Mouse (Mus musculus): Measurements from ENCODE around the gene Il17rd. TPM values are rescaled to one million over a fixed set of nuclear protein-coding genes. Genes with fewer than 3 reads are reported as not detected.

Gene Il17rd
- total and polyA plus RNA-seq, 2 experiments from 2014 or later, result 2.8 to 10.6 TPM

DNA sequence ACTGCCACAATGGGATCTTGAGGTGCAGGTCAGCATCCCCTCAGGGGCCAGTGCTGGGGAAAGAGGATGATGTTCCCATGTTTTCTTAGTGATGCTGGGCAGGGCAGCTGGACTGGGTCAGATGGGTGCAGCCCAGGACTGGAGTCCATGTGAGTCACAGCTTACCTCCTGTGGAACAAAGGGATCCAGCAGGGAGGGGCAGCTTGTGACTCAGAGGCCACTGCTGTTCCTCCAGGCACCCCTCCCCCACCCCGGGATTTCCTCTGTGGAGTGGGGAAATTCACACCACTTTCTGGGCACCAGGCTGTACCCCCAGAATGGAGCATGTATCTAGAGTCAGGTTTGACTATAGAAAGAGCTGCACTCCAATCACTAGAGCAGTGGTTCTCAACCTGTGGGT is 92.8 kb downstream of the Il17rd start:
- 82% methylated on average over 1 of the region's 1 CpGs for whole genome bisulfite sequencing

DNA sequence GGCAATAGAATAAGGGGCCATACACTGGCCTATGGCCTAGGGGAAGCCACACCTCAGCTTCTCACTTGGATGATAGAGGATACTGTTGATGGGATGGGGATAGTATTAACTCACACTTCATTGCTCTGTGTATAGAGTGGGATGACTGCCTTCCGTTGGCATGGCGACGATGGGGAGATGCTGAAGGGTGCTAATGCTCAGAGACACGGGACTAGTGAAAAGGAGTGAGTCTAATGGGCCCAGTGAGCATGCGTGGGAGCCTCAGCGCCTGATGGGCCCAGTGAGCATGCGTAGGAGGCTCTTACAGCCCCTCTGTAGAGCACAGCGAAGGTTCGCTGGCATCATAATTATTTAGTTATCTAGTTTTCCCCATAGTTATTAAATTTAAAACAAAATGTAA is 100.2 kb downstream of the Il17rd start:
- Histone ChIP-seq H3K27ac (no peak overlapping the region), H3K4me3 (ENCODE audit: low read length) (no peak overlapping the region), H3K27me3 (ENCODE audit: insufficient read depth, low read length) (no peaks in the 10 kb centered on the region), H3K4me1 (ENCODE audit: insufficient read depth, low read length) (no peaks in the 10 kb centered on the region), H3K9me3 (ENCODE audit: low read length) (no peaks in the 10 kb centered on the region), H3K36me3 (ENCODE audit: insufficient read depth, low read length) (no peaks in the 10 kb centered on the region), H3K9ac (replicated peaks; ENCODE audit: low read length) (no peak overlapping the region), H3K4me2 (ENCODE audit: low read depth, low read length) (no peak overlapping the region)
- ATAC-seq (0 out of 2 replicates have a peak, but pooled peaks have one; percentile 38), DNase-seq (ENCODE audit: low spot score) (no peak)
- TF ChIP-seq CTCF (IDR thresholded peaks at IDR 0.05; ENCODE audit: low read depth), result no peak
- WGBS, result 76% methylated on average over 9 of the region's 9 CpGs

More for the DNA sequence above, 92.8 kb downstream of the Il17rd start:
- Histone ChIP-seq H3K36me3 (ENCODE audit: insufficient read depth, low read length) (no peaks in the 10 kb centered on the region), H3K9ac (replicated peaks; ENCODE audit: low read length) (no peak overlapping the region), H3K27ac (no peak overlapping the region), H3K4me1 (ENCODE audit: insufficient read depth, low read length) (no peaks in the 10 kb centered on the region), H3K4me3 (ENCODE audit: low read length) (no peak overlapping the region), H3K9me3 (ENCODE audit: low read length) (no peaks in the 10 kb centered on the region), H3K27me3 (ENCODE audit: insufficient read depth, low read length) (no peaks in the 10 kb centered on the region), H3K4me2 (ENCODE audit: low read depth, low read length) (no peak overlapping the region)
- DNase-seq (ENCODE audit: low spot score), result no peak
- no peak for TF ChIP-seq CTCF (IDR thresholded peaks at IDR 0.05; ENCODE audit: low read depth)
- no peak for ATAC-seq

DNA sequence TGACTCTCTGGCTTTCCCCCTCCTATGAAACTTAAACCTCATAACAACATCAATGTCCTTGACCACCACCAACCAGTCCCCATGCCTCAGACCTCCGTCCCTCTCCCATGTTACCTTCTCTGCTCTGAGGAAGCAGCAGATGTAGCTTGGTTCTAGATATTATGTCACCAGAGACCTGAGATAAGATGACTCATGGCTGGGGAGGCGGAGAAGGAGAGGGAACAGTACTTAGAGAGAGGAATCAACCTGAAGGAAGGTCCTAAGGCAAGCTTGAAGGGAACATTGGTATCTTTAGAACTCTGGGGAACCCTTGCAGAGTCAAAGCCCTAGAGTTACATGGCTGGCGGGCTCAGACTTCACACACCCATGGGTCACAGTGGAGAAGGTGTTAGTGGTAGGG is 101.2 kb downstream of the Il17rd start:
- WGBS, result 91% methylated on average over 3 of the region's 3 CpGs
- H3K4me2 ChIP-seq (ENCODE audit: low read depth, low read length), result no peak overlapping the region

DNA sequence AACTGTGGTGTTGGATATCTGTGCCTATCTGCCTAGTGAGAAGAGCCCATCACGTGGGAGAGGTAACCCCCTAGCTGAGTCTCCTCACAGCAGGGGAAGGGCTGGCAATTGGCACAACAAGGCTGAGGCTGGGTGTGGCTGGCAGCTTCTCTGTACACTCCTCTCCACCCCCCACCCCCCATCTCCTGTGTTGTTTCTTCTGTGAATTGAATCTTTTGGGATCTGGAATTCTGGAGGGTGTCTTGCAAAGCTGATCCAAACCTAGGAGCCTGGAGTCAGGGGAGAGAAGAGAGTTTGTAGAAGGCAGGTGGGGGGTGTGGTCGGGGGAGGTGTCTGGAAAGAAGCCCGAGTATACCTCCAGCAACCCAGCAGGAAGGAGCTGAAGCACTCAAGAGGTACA is 102.7 kb downstream of the Il17rd start:
- H3K4me1 ChIP-seq (ENCODE audit: insufficient read depth, low read length), result no peaks in the 10 kb centered on the region
- H3K27ac ChIP-seq, result no peak overlapping the region
- no peak overlapping the region for H3K4me2 ChIP-seq (ENCODE audit: low read depth, low read length)
- TF ChIP-seq CTCF (IDR thresholded peaks at IDR 0.05; ENCODE audit: low read depth), result no peak
- no peaks in the 10 kb centered on the region for H3K9me3 ChIP-seq (ENCODE audit: low read length)
- 29% methylated on average over 3 of the region's 3 CpGs for WGBS
- H3K9ac ChIP-seq (replicated peaks; ENCODE audit: low read length), result no peak overlapping the region
- H3K36me3 ChIP-seq (ENCODE audit: insufficient read depth, low read length), result no peaks in the 10 kb centered on the region
- H3K27me3 ChIP-seq (ENCODE audit: insufficient read depth, low read length), result no peaks in the 10 kb centered on the region
- ATAC-seq (no peak), DNase-seq (ENCODE audit: low spot score) (no peak)
- H3K4me3 ChIP-seq (ENCODE audit: low read length), result no peak overlapping the region

More for the DNA sequence above, 101.2 kb downstream of the Il17rd start:
- Histone ChIP-seq H3K4me3 (ENCODE audit: low read length) (no peak overlapping the region), H3K27ac (no peak overlapping the region), H3K9ac (replicated peaks; ENCODE audit: low read length) (no peak overlapping the region), H3K9me3 (ENCODE audit: low read length) (no peaks in the 10 kb centered on the region), H3K27me3 (ENCODE audit: insufficient read depth, low read length) (no peaks in the 10 kb centered on the region), H3K4me1 (ENCODE audit: insufficient read depth, low read length) (no peaks in the 10 kb centered on the region), H3K36me3 (ENCODE audit: insufficient read depth, low read length) (no peaks in the 10 kb centered on the region)
- DNase-seq (ENCODE audit: low spot score) (no peak), ATAC-seq (no peak)
- no peak for TF ChIP-seq CTCF (IDR thresholded peaks at IDR 0.05; ENCODE audit: low read depth)

DNA sequence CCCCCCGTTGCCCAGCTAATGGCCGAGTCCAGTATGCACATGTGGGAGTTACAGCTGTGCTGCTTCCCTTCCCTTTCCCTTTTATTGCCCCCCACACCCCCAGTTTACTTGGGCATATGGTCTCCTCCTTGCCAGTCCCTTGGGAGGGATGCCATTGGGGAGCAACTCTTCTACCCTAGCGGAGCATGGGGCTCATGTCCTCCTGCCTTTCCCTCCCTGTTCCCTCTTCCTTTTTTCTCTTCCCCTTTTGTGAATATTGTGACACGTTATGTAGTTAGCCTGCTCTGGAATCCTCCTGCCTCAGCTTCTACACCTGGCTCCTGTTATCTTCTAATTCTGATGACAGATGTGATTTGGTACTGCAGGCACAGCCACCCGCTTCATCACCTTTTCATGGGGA is 103.9 kb downstream of the Il17rd start:
- WGBS, result 88% methylated on average over 5 of the region's 5 CpGs
- Histone ChIP-seq H3K27ac (no peak overlapping the region), H3K27me3 (ENCODE audit: insufficient read depth, low read length) (no peaks in the 10 kb centered on the region), H3K9ac (replicated peaks; ENCODE audit: low read length) (no peak overlapping the region), H3K36me3 (ENCODE audit: insufficient read depth, low read length) (no peaks in the 10 kb centered on the region), H3K9me3 (ENCODE audit: low read length) (no peaks in the 10 kb centered on the region), H3K4me2 (ENCODE audit: low read depth, low read length) (no peak overlapping the region), H3K4me1 (ENCODE audit: insufficient read depth, low read length) (no peaks in the 10 kb centered on the region), H3K4me3 (ENCODE audit: low read length) (no peak overlapping the region)
- DNase-seq (ENCODE audit: low spot score) (no peak), ATAC-seq (no peak)
- no peak for TF ChIP-seq CTCF (IDR thresholded peaks at IDR 0.05; ENCODE audit: low read depth)

DNA sequence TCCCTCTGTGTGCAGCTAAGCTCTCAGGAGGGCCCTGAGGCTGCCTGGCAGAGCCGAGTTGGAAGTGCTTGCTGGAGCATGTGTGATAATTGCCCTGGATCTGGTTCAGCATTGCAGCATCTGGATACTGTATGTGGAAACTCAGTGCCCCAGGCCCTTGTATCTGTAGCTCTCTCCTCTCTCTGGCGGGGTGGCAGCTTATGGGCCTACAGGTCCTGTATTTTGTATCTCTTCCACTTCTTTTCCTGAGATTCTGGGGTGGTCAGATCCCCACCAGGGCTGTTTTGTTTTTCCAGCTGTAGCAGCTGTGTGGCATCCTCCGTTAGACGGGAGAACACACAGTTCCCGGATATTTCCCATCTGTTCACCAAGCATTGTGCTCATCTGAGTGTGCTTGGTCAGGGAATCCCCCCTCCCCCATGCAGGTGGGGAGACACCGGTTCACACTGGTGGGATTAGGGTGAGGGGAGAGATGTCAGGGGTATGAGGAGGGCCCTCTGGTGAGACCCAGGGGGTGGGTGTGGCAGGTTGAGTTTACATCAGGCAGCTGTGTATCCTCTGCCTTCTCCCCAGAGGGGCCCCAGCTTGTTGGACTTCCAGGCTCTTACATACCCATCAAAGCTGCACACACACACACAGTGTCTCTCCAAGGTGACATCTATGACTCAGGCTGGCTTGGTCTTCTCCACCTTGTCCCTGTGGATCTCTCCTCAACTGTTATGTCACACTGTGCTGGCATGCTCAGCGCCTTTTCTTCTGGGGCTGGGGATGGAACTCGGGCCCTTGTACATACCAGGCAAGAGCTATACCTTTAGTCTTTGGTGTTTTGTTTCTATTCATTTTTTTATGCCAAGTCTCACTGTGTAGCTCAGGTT is 106.7 kb downstream of the Il17rd start:
- 61% methylated on average over 8 of the region's 8 CpGs for WGBS
- Histone ChIP-seq H3K27me3 (ENCODE audit: insufficient read depth, low read length) (no peaks in the 10 kb centered on the region), H3K4me3 (ENCODE audit: low read length) (no peak overlapping the region), H3K9me3 (ENCODE audit: low read length) (no peaks in the 10 kb centered on the region), H3K9ac (replicated peaks; ENCODE audit: low read length) (no peak overlapping the region), H3K36me3 (ENCODE audit: insufficient read depth, low read length) (no peaks in the 10 kb centered on the region), H3K27ac (peak overlapping the region; percentile 20; the same call in 1 of the 2 replicates), H3K4me2 (ENCODE audit: low read depth, low read length) (no peak overlapping the region), H3K4me1 (ENCODE audit: insufficient read depth, low read length) (no peaks in the 10 kb centered on the region)
- ATAC-seq (no peak), DNase-seq (ENCODE audit: low spot score) (peak; percentile 9)
- TF ChIP-seq CTCF (IDR thresholded peaks at IDR 0.05; ENCODE audit: low read depth), result no peak

DNA sequence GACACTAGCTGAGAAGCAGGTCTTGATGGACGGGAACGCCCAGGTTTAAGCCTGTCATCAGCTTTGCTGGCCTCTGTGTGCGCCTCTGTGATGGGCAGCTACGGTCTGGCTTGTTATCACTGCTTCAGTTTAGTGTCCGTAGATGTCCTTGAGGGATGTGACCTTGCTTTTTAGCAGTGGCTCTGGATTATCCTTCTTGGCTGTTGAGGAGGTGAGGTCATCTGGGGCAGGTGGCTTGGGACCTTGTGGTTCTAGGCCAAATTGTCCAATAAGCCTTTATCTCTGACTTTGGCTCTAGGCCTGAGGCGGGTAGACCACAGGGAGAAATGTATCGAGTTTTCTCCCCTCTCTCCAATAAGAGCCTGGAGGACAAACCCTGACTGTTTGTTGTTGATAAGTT is 109.0 kb downstream of the Il17rd start:
- 89% methylated on average over 7 of the region's 7 CpGs for WGBS
- no peak overlapping the region for H3K9ac ChIP-seq (replicated peaks; ENCODE audit: low read length)
- H3K9me3 ChIP-seq (ENCODE audit: low read length), result no peaks in the 10 kb centered on the region
- no peak overlapping the region for H3K4me2 ChIP-seq (ENCODE audit: low read depth, low read length)
- no peak for TF ChIP-seq CTCF (IDR thresholded peaks at IDR 0.05; ENCODE audit: low read depth)
- ATAC-seq (no peak), DNase-seq (ENCODE audit: low spot score) (no peak)
- H3K4me3 ChIP-seq (ENCODE audit: low read length), result no peak overlapping the region
- no peak overlapping the region for H3K27ac ChIP-seq
- H3K4me1 ChIP-seq (ENCODE audit: insufficient read depth, low read length), result no peaks in the 10 kb centered on the region
- H3K27me3 ChIP-seq (ENCODE audit: insufficient read depth, low read length), result no peaks in the 10 kb centered on the region
- H3K36me3 ChIP-seq (ENCODE audit: insufficient read depth, low read length), result no peaks in the 10 kb centered on the region
